Mouse (Mus musculus): ENCODE data around the gene Hbb-bh1.
"Not testable (repeated sequence)": the region's sequence is repeated elsewhere in the genome, so short reads cannot be mapped to it uniquely, and the experiment has no call there.

Gene Hbb-bh1

GRCm38 (mm10) chr7:103843034-103843433, at the start of gene Hbb-bh1:
TSS of gene Hbb-bh1 (minus strand) at chr7:103843164.
- no peak for DNase-seq (ENCODE audit: low spot score in 2 of 2)

DNA sequence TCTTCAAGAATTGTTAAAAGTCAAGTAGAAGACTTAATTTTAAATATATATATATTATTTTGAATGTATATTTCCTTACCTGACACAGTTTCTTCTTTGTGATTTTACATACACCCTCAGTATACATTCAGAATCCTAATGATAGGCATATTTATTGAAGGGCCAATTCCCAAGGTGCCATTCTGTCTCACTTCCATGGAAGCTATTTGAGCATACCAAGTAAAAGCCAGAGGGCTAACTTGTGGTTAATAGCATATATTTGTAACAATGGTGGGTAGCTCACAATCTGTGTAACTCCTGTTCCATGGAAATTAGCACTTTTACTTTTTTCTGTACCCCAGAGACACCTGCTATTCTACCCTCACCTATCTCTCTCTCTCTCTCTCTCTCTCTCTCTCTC, 43.2 kb upstream of the Hbb-bh1 start, which contains the start of gene Olfr66:
Gene Olfr66, minus strand, starts transcription at position 101 of the 400 bp plus-strand sequence.
- no peak for DNase-seq (ENCODE audit: low spot score in 2 of 2)

GRCm38 (mm10) chr7:103877093-103877492, 34.1 kb upstream of the Hbb-bh1 start:
- DNase-seq (ENCODE audit: low spot score in 2 of 2): no peak

DNA sequence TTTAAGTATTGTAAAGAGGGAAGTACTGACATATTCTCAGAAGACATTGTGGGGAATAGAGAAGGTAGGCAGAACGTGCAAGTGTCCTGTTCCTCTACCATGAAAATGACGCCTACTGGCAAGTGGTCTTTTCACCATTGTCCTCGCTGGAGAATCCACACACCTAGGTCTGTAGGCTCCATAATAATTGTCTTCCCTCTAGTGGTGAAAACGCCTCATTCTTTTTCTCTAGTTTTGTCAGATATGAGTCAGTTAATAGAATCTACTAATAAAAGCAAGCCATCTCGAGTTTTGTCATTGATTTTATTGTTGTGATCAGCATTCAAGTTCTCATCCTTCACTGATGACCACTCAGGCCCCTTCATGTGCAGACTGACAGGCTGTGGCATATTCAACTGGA, 31.5 kb upstream of the Hbb-bh1 start:
- no peak for DNase-seq (ENCODE audit: low spot score in 2 of 2)

DNA sequence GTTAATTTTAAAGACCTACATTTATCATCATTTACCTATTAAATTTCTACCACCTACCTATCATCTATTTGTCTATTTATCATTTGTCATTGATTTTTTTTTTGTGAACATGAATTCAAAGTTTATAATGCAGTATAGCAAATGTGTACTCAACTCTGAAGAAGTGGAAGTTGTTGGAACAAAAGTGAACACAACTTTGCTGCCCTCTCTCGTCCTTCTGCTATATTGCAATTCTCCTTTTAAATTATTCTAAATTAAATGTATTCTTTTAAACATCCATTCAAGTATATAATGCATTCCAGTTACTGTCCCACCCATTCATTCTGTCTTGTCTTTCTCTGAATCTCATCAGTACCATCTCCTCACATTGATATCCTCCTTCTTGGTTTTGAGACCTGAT, 30.1 kb upstream of the Hbb-bh1 start:
- DNase-seq (ENCODE audit: low spot score in 2 of 2): no peak

GRCm38 (mm10) chr7:103870667-103871066, 27.7 kb upstream of the Hbb-bh1 start:
- no peak for DNase-seq (ENCODE audit: low spot score in 2 of 2)

- DNase-seq (ENCODE audit: low spot score in 2 of 2): no peak
These were observed 22.8 kb upstream of the Hbb-bh1 start for GRCm38 (mm10) chr7:103865716-103866115.

DNA sequence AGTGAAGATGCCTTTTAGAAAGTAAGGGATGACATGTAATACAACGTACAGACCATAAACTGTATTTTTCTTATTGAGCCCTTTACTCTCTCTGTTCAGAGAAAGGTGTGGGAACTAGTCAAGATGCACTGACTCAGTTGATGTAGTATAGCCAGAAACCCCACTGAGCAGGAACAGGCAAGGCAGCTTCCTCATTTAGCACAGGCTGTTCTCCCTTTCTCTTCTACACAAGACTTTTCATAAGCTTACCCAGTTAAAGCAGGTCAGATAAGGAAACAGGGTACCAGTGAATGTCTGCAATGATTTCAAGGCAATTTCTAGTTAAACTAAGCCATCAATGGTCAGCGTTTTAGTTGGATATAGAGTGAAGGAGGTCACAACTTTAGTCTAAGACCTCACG, 18.6 kb upstream of the Hbb-bh1 start:
- no peak for DNase-seq (ENCODE audit: low spot score in 2 of 2)

DNA sequence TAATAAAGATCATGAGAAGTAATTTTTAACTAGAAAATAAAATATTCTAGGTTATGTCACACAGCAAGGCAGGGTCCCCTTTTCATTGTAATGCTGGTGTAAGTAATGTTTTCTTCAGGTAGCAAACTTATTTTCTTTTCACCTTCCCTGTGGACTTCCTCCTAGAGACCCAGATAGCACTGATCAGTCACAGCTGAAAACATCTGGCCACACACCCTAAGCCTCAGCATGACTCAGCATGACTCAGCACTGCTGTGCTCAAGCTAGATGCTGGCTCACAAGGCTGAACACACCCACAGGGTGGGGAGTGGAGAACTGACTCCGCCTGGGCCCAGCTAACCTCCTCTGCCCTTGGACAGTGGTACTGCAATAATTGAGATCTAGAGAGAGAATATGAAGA, 17.9 kb upstream of the Hbb-bh1 start:
- peak in 1 of 2 experiments; percentile 2 for DNase-seq (ENCODE audit: low spot score in 2 of 2)

DNA sequence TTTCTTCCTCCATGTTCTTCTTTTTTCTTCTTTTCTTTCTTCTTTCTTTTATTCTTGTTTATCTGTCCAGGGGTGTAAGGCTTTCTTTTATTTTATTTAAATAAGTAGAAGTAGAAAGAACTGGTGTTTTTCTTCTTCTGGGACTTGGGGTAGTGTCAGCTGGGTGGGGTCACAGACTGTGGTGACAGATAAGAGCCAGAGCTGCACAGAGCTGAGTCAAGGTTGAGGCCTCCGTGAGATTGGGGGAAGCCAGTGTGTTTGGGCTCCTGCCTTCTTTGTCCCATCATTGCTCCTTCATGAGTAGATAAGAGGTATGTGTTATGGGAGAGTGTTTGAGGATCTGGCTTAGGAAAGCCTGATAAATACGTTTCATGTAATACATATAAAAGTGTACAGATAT, 16.1 kb upstream of the Hbb-bh1 start:
- no peak for DNase-seq (ENCODE audit: low spot score in 2 of 2)

GRCm38 (mm10) chr7:103854669-103855068, 11.7 kb upstream of the Hbb-bh1 start:
- no peak for DNase-seq (ENCODE audit: low spot score in 2 of 2)

DNA sequence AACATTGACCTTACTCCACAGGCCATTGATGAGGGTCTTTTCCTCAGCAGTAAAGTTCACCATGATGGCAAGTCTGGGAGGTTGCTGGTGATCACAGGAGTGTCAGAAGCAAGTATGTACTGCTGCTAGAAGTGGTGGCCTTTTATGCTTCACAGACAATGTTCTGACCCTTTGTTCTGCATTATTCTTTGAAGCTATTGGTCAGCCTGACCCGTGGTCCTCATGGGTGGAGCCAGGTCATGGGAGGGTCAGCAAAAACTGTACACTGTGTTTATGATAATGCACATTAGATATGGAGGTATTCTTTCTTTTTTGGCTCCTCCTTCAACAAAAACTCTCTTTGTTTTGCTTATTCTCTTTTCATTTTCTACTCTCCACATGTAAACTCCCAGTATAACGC, 10.1 kb upstream of the Hbb-bh1 start, which contains the start of gene Hbb-y:
Gene Hbb-y, minus strand, starts transcription at position 127 of the 400 bp plus-strand sequence.
- no peak for DNase-seq (ENCODE audit: low spot score in 2 of 2)

GRCm38 (mm10) chr7:103844525-103845325, 1.8 kb upstream of the Hbb-bh1 start:
- DNase-seq (ENCODE audit: low spot score in 2 of 2): no peak

DNA sequence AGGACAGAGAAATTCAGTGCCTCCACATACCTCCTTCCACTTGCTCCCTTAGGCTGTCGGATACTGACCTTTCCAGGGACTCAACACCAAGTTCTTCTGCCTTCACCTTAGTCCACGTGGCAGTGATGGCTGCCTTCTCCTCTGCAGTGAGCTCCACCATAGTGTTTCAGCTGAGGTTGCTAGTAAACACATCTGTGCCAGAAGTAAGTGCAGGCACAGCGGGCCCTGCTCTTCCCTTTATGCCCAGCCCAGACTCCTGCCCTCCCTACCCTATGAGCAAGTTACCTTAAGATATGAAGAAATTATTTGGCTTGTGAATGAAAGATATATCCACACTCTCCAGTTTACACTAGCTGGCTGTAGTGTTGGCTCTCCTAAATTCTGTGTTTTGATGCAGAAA, 2.7 kb downstream of the Hbb-bh1 start, which contains the start of gene Hbb-bh2:
Gene Hbb-bh2, minus strand, starts transcription at position 253 of the 400 bp plus-strand sequence.
- no peak for DNase-seq (ENCODE audit: low spot score in 2 of 2)

GRCm38 (mm10) chr7:103827808-103828207, 15.2 kb downstream of the Hbb-bh1 start, which contains the start of gene Hbb-bs:
TSS of gene Hbb-bs (minus strand) at chr7:103828096.
- no peak for DNase-seq (ENCODE audit: low spot score in 2 of 2)

DNA sequence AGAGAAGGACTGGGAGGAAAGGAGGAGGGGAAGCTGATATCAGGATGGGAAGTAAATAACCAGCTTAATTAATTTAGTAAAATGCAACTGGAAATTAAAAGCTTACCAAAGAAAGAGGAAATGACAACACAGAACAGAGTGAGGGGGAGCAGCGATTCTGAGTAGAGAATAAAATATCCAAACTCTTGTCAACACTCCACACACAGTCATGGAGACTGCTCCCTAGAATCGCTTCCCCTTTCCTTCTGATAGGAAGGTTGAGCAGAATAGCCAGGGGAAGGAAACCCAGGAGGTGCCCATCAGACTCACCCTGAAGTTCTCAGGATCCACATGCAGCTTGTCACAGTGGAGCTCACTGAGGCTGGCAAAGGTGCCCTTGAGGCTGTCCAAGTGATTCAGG, 15.8 kb downstream of the Hbb-bh1 start:
- not testable (repeated sequence) for DNase-seq (ENCODE audit: low spot score in 2 of 2)

DNA sequence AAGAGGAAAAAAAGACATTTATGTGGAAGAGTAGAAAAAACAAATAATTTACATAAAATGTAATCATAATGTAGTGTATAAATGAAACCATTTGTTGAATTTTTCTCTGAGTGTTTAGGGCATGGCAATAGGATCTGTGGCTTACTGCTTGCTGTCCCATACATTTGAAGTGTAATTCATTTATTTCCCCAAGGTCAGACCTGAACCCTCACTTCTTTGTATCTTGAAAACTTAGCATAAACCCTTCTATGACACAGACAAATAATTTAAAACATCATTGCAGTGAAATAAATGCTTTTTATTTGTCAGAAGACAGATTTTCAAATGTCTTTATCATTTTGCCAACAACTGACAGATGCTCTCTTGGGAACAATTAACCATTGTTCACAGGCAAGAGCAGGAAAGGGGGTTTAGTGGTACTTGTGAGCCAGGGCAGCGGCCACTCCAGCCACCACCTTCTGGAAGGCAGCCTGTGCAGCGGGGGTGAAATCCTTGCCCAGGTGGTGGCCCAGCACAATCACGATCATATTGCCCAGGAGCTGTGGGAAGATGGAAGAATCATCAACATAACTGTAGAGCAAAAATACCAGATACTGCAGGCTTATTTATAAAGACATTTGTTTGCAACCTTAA, 16.6 kb downstream of the Hbb-bh1 start:
- no peak for DNase-seq (ENCODE audit: low spot score in 2 of 2)

- no peak for DNase-seq (ENCODE audit: low spot score in 2 of 2)
These were observed 17.3 kb downstream of the Hbb-bh1 start for GRCm38 (mm10) chr7:103825536-103826254.

DNA sequence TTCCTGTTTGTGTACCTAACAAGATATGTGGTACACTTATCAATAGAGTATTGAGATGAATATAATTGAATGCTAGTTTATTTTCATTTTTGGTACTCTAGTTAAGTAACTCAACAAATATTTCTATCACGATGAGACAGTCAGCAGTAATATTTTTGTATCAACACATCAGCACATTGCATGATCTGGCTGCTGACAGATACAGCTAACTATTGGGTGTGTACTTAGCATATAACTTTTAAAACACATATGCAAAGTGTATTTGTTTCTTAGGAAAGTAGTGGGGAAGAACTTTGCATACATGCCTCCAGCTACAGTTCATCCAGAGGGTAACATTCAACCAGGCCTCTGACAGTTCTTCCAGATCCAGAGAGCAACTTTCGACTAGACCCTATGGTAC, 18.4 kb downstream of the Hbb-bh1 start:
- DNase-seq (ENCODE audit: low spot score in 2 of 2): no peak

GRCm38 (mm10) chr7:103815085-103815484, 27.9 kb downstream of the Hbb-bh1 start:
- DNase-seq (ENCODE audit: low spot score in 2 of 2): not testable (repeated sequence)

- DNase-seq (ENCODE audit: low spot score in 2 of 2): no peak
These were observed 29.2 kb downstream of the Hbb-bh1 start, which contains the start of gene Hbb-bt for GRCm38 (mm10) chr7:103813766-103814165. TSS of gene Hbb-bt (minus strand) at chr7:103813996.

GRCm38 (mm10) chr7:103813152-103813551, 29.8 kb downstream of the Hbb-bh1 start:
- not testable (repeated sequence) for DNase-seq (ENCODE audit: low spot score in 2 of 2)
